Mouse (Mus musculus) kidney, postnatal 0 days (tissue): ENCODE measurements around the gene Gm45021. TPM values are rescaled to one million over a fixed set of nuclear protein-coding genes. Genes with fewer than 3 reads are reported as not detected.

Source experiments
- ATAC-seq: fragments of 200-750 bp; cut with Nextera tagmentation; replicated peaks from 2 replicates; pipeline ENCODE4 v1.8.0; 2017; ENCODE audit warnings: low read depth, moderate number of reproducible peaks, moderate TSS enrichment, moderate library complexity; ENCODE audit not compliant: low FRiP score
- DNase-seq: peaks from one replicate; pipeline ENCODE4 v3.0.0-alpha.2; 2016; ENCODE audit warnings: low spot score
- H3K27ac ChIP-seq: fragments of 300-500 bp; sonication (generic); 2 replicates; pipeline ENCODE4 v1.5.1; 2014; ENCODE audit warnings: mild to moderate bottlenecking
- H3K27me3 ChIP-seq: fragments of 300-500 bp; sonication (generic); 2 replicates; pipeline ENCODE4 v1.6.1; 2014; ENCODE audit warnings: low read length, mixed read lengths; ENCODE audit not compliant: insufficient read depth
- H3K36me3 ChIP-seq: fragments of 300-500 bp; sonication (generic); 2 replicates; pipeline ENCODE4 v1.6.1; 2014; ENCODE audit warnings: low read length, mixed read lengths; ENCODE audit not compliant: insufficient read depth
- H3K4me1 ChIP-seq: fragments of 300-500 bp; sonication (generic); replicated peaks from 2 replicates; pipeline ENCODE4 v1.6.1; 2014; ENCODE audit warnings: antibody characterized with exemption, low read length, mixed read lengths; ENCODE audit not compliant: insufficient read depth
- H3K4me2 ChIP-seq: fragments of 300-500 bp; sonication (generic); 2 replicates; pipeline ENCODE4 v1.6.1; 2014; ENCODE audit warnings: mild to moderate bottlenecking, low read length, moderate library complexity, mixed read lengths
- H3K4me3 ChIP-seq: fragments of 300-500 bp; sonication (generic); replicated peaks from 2 replicates; pipeline ENCODE4 v1.5.1; 2014; ENCODE audit warnings: low read depth, low read length
- H3K9ac ChIP-seq: fragments of 300-500 bp; sonication (generic); 2 replicates; pipeline ENCODE4 v1.6.1; 2014; ENCODE audit warnings: low read depth, low read length
- H3K9me3 ChIP-seq: fragments of 300-500 bp; sonication (generic); replicated peaks from 2 replicates; pipeline ENCODE4 v1.6.1; 2016; ENCODE audit warnings: low read length, inconsistent platforms, mixed read lengths
- CTCF ChIP-seq: IDR thresholded peaks from 2 replicates; pipeline ENCODE4 v1.5.1; 2016; ENCODE audit warnings: antibody characterized with exemption, low read depth, mild to moderate bottlenecking, moderate library complexity
- WGBS: fragments of 180-500 bp; shearing (Covaris S2); extraction: QIAGEN DNeasy Blood & Tissue Kit; methylation state at CpG from one replicate; pipeline ENCODE4 v1.1.7; 2014; 5-methylcytosine and 5-hydroxymethylcytosine counted together
- polyA plus RNA-seq: library from polyadenylated mRNA; unstranded; fragments of >200 nt; fragmentation: Nextera tagmentation; extraction: Ambion mirVana; gene quantifications from 2 replicates; pipeline ENCODE4 v1.2.1, GENCODE M21; 2015

Gene Gm45021
- polyA plus RNA-seq, 1 experiment from 2014 or later = 0.38 TPM

DNA sequence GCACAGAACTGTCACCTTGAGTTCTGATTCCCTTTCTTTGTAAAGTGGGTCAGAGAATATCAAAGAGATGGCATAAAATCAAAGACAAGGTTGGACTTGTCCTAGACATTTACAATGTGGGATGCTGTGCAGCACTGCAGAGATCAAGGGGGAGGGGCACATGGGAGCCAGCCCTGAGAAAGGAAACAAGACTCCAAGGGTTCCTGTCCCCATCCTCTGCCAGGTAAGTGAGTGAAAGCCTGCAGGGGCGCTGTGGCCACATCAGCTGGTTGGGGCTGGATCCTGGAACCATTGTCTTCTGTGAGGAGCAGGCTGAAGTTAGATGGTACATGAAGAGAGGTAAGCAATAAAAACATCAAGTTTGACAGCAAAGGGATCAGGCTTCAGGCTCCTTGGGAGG, 34.0 kb downstream of the Gm45021 start:
- WGBS = 38% methylated on average over 1 of the region's 1 CpGs
- Histone ChIP-seq H3K9me3 (no peaks in the 10 kb centered on the region), H3K36me3 (peaks cover 16% of the 10 kb centered on the region), H3K9ac (no peak overlapping the region), H3K27ac (no peak overlapping the region), H3K4me1 (peaks cover 7% of the 10 kb centered on the region; the same call in 1 of the 2 replicates), H3K4me2 (no peak overlapping the region), H3K27me3 (no peaks in the 10 kb centered on the region), H3K4me3 (no peak overlapping the region)
- peak; percentile 32; the same call in 1 of the 2 replicates for TF ChIP-seq CTCF
- ATAC-seq (no peak), DNase-seq (no peak)

- no peaks in the 10 kb centered on the region for H3K36me3 ChIP-seq
- no peaks in the 10 kb centered on the region for H3K9me3 ChIP-seq
- peak within 1 kb of the TSS; percentile 85 for H3K4me2 ChIP-seq
- TF ChIP-seq CTCF = no peak
- peak within 1 kb of the TSS; percentile 47; the same call in 1 of the 2 replicates for H3K9ac ChIP-seq
- ATAC-seq (no peak), DNase-seq (no peak)
- peak within 1 kb of the TSS; percentile 85 for H3K27ac ChIP-seq
- H3K4me1 ChIP-seq = peaks cover 15% of the 10 kb centered on the region; the same call in 1 of the 2 replicates
- H3K4me3 ChIP-seq = peak within 1 kb of the TSS; percentile 43
- 38% methylated on average over 8 of the region's 8 CpGs for WGBS
- H3K27me3 ChIP-seq = no peaks in the 10 kb centered on the region
These were observed 37.1 kb downstream of the Gm45021 start, which contains the start of gene AI854703 for GRCm38 (mm10) chr6:48626464-48626863. TSS of gene AI854703 (plus strand) at chr6:48626764.

- Histone ChIP-seq H3K4me3 (peak overlapping the region; percentile 43), H3K9me3 (no peaks in the 10 kb centered on the region), H3K27me3 (no peaks in the 10 kb centered on the region), H3K27ac (peak overlapping the region; percentile 85), H3K4me1 (peaks cover 15% of the 10 kb centered on the region; the same call in 1 of the 2 replicates), H3K4me2 (peak overlapping the region; percentile 85), H3K36me3 (no peaks in the 10 kb centered on the region), H3K9ac (peak overlapping the region; percentile 47; the same call in 1 of the 2 replicates)
- peak; percentile 29; the same call in 1 of the 2 replicates for TF ChIP-seq CTCF
- DNase-seq (peak; percentile 73), ATAC-seq (0 out of 2 replicates have a peak, but pooled peaks have one; percentile 27)
- WGBS = under 1% methylated on average over 32 of the region's 32 CpGs
These were observed 37.6 kb downstream of the Gm45021 start for GRCm38 (mm10) chr6:48626984-48627383.

- Histone ChIP-seq H3K36me3 (no peaks in the 10 kb centered on the region), H3K4me2 (peak overlapping the region; percentile 85), H3K27ac (peak overlapping the region; percentile 85), H3K4me3 (peak overlapping the region; percentile 43), H3K27me3 (no peaks in the 10 kb centered on the region), H3K4me1 (peaks cover 15% of the 10 kb centered on the region; the same call in 1 of the 2 replicates), H3K9ac (peak overlapping the region; percentile 47; the same call in 1 of the 2 replicates), H3K9me3 (no peaks in the 10 kb centered on the region)
- TF ChIP-seq CTCF = no peak
- DNase-seq (no peak), ATAC-seq (no peak)
- 3% methylated on average over 7 of the region's 7 CpGs for WGBS
These were observed 38.1 kb downstream of the Gm45021 start for GRCm38 (mm10) chr6:48627511-48627924.

DNA sequence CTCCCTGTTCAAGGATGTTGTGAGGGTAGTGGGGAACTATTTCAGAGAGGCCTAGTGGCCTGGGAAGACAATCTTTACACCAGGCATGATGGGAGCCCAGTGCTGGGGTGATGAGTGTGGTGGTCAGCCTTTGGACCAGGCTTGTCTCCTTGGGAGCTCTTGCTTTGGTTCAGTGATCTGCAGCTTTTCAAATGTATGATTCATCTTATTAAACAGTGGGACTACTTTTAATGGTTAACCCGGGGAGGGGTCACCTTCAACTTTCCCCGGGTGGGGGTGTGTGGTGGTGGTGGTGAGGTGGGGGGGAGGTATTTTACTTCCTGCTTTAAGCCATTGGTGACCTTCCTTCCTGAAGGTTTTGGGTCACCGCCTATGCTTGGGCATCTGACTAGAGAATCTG, 39.0 kb downstream of the Gm45021 start:
- Histone ChIP-seq H3K4me3 (no peak overlapping the region), H3K27ac (peak overlapping the region; percentile 85), H3K36me3 (no peaks in the 10 kb centered on the region), H3K4me2 (no peak overlapping the region), H3K9me3 (no peaks in the 10 kb centered on the region), H3K27me3 (no peaks in the 10 kb centered on the region), H3K9ac (no peak overlapping the region), H3K4me1 (peaks cover 15% of the 10 kb centered on the region; the same call in 1 of the 2 replicates)
- no peak for TF ChIP-seq CTCF
- WGBS = 54% methylated on average over 3 of the region's 3 CpGs
- DNase-seq (peak; percentile 46), ATAC-seq (peak; percentile 80)

GRCm38 (mm10) chr6:48628808-48629660, 39.6 kb downstream of the Gm45021 start:
- TF ChIP-seq CTCF = no peak
- WGBS = 10% methylated on average over 54 of the region's 54 CpGs
- peaks cover 15% of the 10 kb centered on the region; the same call in 1 of the 2 replicates for H3K4me1 ChIP-seq
- peak overlapping the region; percentile 41; the same call in 1 of the 2 replicates for H3K9ac ChIP-seq
- no peaks in the 10 kb centered on the region for H3K27me3 ChIP-seq
- DNase-seq = peak; percentile 16
- peak overlapping the region; percentile 85 for H3K27ac ChIP-seq
- no peaks in the 10 kb centered on the region for H3K9me3 ChIP-seq
- ATAC-seq = peak; percentile 26
- H3K4me3 ChIP-seq = peak overlapping the region; percentile 21
- no peaks in the 10 kb centered on the region for H3K36me3 ChIP-seq
- peak overlapping the region; percentile 62 for H3K4me2 ChIP-seq
